Mouse (Mus musculus) left cerebral cortex, postnatal 36 days (tissue): ENCODE measurements around the gene Gprc5a. TPM values are rescaled to one million over a fixed set of nuclear protein-coding genes. Genes with fewer than 3 reads are reported as not detected.
A peak's percentile ranks its signal among the peaks of the same experiment; 100 is the strongest.

Experiments used
- DNase-seq, 2 experiments: peaks; one replicate each; pipeline ENCODE4 v3.0.0; 2021 to 2022; ENCODE audit warnings: low spot score in 2 of 2, mixed read lengths in 1 of 2
- intact Hi-C: fragments of 180-260 bp; cut with DNase I; formaldehyde crosslinking; loops from one replicate; pipeline ENCODE4 v1.15.1; 2025
- total RNA-seq, 2 experiments: library from RNA; stranded (reverse); gene quantifications; 2 replicates each; pipeline ENCODE4 v1.2.3; 2021

Gene Gprc5a
- total RNA-seq, 2 experiments from 2014 or later: 0.30 to 0.43 TPM

DNA sequence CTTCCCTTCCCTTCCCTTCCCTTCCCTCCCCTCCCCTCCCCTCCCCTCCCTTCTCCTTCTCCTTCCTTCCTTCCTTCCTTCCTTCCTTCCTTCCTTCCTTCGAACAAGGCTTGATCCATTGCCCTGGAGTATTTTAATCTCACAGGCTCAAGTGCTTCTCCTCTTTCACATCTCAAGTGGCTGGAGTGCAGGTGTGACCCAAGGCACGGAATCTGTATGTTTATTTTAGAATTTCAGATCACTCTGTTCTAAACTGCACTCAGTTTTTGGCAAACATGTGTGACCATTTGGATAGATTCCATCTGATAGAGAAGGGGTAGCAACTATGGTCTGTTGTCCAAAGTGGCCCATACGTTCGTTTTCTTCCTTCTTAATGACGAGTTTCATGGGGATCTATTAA lies 2.8 kb downstream of the Gprc5a start:
- intact Hi-C loops: no loop called here
- no peak for DNase-seq

DNA sequence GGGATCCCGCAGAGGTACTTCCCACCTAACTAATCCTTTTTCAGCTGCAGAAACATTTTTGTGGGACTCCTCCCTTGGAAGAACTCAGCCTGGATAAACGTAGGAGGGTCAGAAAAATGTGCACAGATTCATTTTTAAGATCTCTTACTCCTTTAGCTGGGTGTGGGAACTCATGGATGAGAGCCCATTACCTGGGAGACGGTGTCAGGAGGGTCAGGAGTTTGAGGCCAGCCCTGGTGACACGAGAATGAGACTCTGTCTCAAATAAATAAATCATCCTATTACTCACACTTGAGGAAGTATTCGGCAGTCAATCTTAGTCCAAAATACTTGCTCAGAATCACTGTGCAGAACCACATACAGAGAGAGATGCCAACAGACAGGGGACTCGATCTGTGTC lies 4.4 kb downstream of the Gprc5a start:
- intact Hi-C loops: no loop called here
- no peak for DNase-seq

DNA sequence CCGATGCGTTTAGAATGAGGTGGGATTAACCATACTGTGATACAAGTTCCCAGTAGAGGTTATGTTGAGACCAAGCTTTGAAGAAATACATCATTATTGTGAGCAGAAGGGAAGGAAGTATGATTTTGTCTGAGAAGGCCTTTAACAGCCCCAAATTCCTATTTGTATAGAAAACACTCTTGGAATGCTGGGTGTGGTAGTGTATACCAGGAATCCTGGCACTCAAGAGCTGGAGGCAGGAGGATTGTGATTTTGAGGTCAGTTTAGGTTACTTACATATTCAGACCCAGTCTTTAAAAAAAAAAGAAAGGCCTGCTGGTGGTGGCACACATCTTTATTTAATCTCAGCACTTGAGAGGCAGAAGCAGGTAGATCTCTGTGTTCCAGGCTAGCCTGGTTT lies 4.9 kb downstream of the Gprc5a start:
- no peak for DNase-seq

DNA sequence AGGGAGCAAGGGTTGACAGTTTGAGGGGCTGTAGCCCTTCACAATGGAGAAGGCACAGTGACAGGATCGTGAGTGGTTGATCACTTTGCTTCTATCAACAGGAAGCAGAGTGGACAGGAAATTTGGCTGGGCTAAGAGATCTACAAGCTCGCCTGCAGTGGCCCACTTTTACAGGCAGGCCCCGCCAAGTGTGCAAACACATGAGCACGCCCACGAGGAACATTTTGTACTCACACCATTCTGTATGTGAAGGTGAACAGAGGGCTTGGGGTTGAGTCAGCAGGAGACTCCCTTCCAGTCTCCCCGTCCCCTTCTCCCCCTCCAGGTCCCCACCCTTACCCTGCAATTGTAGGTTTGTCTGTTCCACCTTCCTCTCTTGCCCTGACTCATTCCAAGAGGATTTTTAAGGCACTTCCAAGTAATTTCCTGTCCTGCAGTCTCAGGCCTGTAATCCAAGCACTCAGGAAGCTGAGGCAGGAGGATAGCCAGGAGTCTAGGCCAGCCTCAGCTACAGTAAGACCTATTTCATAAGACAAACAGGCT lies 9.0 kb downstream of the Gprc5a start:
- intact Hi-C loops: no loop called here
- no peak for DNase-seq

More for the DNA sequence above, 4.9 kb downstream of the Gprc5a start:
- intact Hi-C loops: no loop called here

DNA sequence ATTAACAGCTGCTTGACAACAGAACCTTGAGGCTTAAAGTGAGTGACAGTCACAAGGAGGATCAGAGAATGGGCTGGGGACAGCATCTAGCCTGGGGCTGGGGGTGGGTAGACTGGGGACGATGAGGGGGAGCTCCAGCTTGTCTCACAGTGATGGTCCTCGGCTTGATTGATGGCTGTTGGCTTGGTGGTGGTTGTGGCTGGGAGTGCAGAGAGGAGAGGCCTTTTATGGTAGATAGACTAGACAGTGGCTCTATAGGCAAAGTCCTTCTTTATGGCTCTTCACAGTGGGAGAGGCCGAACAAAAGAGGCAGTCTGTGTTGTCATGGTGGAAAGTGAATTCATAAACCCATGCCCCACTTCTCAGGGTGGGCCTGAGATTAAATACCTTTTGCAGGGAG lies 10.8 kb downstream of the Gprc5a start:
- DNase-seq: no peak
- intact Hi-C loops: no loop called here

DNA sequence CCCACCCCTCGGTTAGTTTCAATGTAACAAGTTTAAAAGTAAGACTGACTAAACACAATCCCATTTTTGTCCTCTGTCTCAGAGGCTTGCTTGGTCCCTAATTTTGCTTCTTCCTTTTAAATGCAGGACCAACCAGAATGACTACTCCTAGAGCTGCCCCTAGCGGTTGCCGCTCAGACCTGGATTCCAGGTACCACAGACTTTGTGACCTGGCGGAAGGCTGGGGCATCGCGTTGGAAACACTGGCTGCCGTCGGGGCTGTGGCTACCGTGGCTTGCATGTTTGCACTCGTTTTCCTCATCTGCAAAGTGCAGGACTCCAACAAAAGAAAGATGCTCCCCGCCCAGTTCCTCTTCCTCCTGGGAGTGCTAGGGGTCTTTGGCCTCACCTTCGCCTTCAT lies 13.0 kb downstream of the Gprc5a start:
- intact Hi-C loops: no loop called here
- no peak for DNase-seq

DNA sequence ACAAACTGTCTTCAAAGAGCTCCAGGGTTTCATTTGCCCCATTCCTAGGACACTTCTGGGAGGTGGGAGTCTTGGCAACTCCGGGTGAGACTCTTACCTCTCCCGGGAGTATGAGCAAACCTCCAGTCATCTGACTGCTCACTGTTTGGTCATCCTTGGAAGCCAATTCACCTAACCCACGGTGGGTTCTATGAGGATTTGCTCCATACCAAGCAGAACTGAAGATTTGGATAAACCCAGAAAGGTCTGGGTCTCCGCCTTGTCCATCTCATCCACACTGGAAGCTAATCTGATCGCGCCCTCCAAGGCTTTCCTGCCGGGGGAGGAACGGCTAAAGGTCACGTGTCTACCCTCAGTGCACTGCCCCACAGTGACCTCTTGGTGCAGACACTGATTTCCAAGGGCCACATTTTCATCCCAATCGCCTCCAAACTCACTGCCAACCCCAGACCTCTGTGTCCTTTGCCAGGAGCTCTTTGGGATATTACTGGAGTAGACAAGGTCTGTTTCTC lies 18.6 kb downstream of the Gprc5a start:
- intact Hi-C loops: no loop called here
- DNase-seq: no peak

DNA sequence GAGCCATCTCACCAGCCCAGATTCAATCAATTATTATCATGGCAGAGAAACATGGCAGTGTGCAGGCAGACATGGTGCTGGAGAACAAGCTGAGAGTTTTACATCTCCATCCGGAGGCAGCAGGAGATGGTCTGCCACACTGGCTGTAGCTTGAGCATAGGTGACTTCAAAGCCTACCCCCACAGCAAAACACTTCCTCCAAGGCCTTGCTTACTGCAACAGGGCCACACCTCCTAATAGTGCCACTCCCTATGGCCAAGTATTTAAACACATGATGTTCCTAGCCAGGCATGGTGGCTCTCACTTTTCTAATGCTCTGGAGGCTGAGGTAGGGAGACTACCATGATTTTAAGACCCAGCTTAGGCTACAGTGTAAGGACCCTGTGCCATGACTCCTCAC lies 20.3 kb downstream of the Gprc5a start:
- intact Hi-C loops: loop anchor here (5.0 kb wide), 3 partner anchors 162 to 317 kb away; no protein-coding TSS in a partner anchor
- no peak for DNase-seq

DNA sequence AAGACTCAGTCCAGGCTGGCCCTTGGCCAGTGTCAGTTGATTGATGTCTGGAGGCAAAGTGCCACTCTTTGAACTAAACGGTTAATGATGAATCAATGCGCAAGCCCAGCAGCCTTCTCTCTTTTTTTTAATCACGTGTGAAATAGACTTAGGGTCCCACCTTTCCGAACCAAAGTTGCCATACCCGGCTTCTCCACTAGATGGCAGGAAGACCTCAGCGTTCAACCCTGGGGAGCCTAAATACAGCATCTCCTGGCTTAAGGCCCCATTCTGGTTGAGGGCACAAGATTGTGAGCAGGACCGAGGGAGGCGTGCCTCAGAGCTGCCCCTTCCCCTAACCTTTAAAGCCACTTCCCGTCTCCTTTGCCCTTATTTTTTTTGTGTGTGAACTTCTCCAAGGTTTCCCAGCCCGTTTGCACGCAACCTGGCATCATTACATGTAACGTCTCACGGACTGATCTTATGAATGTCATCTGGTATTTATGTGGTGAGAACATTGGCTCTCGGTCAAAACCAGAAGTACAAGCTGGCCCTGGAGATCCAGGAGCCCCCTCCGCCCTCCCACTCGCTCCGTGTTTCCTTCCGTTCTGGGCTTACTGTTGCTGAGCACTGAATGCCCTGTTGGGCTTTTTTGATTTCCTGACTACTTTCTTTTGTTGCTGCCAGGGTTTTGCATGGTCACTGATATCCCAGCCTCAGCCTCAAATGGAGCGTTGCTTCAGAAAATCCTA lies 22.4 kb downstream of the Gprc5a start:
- DNase-seq: peak; percentile 81 to 85
- intact Hi-C loops: loop anchor here (1.0 to 5.0 kb wide), 4 partner anchors 56 to 314 kb away; no protein-coding TSS in a partner anchor

DNA sequence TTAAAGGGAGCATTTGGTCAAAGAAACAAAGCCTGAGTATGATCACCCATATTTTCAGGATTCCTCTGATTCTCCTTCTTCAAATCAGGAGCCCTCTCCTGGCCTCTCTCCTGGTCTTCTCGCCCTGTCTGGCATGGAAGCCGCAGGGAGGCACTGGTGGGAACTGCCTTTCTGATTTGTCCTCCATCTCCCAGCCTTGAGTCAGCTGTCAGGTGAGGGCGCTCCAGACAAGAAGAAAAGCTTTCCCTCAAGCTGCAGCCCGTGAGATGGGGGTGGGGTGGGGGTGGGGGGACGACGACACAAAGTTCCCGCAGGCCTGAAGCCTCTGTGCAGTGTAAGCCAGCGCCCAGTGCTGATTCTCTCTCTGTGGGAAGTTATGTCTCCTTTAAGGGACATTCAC lies 24.3 kb downstream of the Gprc5a start:
- peak; percentile 32 to 39 for DNase-seq
- intact Hi-C loops: loop anchor here (5.0 kb wide), 3 partner anchors 158 to 313 kb away; no protein-coding TSS in a partner anchor

DNA sequence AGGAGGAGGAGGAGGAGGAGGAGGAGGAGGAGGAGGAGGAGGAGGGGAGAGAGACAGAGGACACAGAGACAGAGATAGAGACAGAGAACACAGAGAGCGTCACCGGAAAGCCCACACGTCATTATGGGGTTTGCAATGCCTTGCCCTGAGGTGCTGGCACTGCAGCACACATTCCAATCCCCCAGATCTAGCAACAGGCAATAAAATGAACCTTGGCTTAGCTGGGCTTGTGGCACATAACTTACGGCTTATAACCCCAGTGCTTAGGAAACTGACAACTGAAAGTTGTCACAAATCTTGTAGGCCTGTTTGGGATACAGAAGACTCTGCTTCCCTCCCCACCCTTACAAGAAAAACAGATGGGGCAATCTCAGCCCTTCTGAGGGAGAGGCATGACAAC lies 25.2 kb downstream of the Gprc5a start:
- DNase-seq: no peak
- intact Hi-C loops: no loop called here

DNA sequence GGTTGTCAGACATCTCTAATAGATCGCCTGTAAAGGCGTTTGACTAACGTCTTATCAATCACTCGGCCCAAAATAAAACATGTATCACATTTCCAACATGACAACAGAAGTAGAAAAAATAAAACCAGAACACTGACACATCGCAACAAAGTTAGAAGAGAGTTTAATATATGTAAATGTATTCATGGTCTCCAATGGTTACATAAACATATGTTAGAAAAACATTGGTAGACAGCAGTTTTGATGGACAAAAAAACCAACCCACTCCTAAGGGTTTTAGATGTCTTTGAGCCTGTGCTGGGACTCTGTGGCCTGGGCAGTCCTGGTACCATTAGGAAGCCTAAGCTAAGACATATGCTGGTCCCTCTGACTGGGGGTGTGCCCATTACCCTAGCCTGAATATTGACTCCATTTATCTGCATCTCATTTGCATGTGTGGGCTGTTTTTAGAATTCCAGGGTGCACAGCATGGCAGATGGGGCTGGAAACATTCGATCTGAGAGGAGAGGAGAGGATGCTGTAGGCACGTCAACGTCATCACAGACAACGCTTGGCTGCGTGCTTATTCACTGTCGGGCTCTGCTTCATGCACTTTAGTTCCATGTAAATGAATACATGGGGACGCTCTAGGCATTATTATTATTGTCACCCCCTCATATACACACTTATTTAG lies 27.5 kb downstream of the Gprc5a start:
- DNase-seq: peak; percentile 50 to 70
- intact Hi-C loops: no loop called here

DNA sequence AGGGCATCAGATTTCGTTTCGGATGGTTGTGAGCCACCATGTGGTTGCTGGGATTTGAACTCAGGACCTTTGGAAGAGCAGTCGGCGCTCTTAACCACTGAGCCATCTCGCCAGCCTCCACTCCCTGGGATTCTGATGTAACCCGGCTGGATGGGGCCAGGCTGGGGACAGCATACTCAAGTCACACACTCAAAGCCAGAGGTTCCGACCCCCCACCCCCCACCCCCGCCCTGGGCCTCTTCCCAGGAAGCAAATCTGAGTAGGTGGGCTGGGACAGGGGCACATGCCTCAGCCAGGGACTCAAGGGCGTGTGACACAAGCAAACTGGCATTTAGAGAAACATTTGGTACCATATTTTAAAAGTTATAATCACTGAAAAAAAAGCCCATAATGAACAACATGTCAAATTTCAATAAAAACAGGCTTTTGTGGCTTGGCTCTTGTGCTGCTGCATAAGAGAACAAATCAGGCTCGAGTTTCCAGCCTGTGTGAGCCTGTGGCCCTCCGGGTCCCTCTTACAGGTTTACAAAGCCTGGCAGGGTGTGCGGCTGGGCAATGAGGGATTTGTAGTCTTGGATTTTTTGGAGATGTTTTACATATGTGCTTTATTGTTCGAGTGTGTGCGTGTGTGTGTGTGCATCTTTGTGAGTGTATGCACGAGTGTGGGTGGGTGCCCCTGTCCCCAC lies 35.5 kb downstream of the Gprc5a start:
- DNase-seq: no peak
- intact Hi-C loops: no loop called here

DNA sequence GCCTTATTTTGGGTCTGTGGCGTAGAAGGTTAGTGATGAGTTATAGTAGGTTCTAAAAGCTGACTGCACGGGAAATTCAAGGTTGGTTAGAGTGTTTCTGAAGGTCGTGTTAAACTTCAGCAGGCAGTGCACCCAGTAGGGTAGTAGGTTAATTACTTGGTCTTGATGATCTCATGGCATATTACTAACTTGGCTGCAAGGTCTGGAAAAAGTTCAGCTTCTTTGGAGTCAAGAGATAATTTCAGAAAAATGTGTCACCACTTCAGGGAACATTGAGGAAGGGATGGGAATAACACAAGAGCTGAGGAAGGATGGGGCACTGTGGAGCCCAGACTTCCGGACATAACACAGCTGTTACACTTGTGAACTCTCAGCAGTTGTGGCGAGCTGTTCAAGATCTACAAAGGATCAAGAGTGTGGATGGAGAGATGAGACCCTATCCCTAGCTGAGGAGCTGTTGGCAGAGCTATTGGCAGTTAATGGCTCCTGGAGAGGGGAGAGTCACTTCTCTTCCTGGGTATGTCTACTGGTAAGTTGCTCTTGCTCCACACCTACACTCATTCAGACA lies 37.4 kb downstream of the Gprc5a start:
- no peak for DNase-seq
- intact Hi-C loops: no loop called here

DNA sequence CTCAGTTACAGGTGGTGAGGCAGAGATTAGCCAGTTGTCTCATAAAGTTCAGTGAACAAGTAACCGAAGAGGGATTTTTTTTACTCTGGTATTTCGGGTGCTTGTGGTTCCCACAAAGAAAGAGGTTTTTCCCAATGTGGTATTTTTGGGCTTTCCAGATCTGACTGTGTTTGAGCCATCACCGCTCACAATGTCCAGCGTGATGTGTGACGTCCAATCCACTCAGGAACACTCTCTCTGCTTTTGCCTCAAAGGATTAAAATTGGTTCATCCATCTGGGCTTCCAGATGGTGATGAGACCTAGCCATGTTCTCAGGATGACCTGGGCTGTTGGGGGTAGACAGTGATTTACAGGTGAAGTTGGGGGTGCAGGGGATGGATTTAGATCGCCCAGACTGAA lies 41.6 kb downstream of the Gprc5a start:
- no peak for DNase-seq
- intact Hi-C loops: no loop called here

DNA sequence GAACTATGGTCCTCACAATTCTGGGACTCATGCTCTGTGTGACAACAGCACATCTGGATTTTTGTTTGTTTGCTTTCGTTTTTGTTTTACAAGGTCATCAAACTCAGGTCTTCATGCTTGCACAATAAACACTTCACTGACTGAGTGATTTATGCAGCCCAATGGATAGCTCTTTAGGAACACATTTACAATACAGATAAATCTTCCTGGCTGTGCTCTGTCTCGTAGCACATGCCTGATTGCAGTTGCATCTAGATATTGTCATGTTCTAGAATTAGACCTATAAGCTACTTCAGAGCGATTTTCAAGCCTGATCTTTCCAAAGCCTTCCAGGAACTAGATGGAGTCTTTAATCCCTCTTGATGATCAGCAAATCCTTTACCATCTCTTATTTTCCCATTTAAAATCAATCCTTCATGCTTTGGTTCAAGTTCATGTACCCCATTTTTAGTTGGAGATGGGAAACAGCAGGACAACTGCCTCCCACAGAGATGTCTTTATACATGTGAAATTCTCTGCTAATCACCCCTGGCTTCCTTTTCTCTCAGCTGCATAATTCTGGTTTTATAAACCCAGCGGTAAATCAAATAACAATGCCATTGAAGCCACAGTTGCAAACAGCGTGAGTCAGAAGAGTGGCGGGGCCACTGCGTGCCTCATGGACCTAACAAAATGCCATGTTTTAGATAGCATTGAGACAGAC lies 47.1 kb downstream of the Gprc5a start:
- no peak for DNase-seq
- intact Hi-C loops: no loop called here

DNA sequence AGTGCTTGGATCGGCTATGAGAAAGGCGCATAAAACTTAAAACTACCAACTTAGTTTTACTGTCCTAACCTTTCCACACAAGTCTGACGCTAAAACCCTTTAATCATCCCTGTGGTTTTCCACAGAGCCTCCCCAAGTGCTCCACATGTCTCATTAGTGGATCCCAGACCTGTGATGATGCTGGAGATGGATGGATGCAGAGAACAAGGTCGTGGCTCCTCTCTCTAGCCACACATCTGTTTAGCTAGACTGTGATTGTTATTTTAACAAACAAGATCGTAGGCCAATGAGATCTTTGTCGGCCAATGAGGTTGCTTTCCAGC lies 47.6 kb downstream of the Gprc5a start:
- DNase-seq: no peak
- intact Hi-C loops: no loop called here

DNA sequence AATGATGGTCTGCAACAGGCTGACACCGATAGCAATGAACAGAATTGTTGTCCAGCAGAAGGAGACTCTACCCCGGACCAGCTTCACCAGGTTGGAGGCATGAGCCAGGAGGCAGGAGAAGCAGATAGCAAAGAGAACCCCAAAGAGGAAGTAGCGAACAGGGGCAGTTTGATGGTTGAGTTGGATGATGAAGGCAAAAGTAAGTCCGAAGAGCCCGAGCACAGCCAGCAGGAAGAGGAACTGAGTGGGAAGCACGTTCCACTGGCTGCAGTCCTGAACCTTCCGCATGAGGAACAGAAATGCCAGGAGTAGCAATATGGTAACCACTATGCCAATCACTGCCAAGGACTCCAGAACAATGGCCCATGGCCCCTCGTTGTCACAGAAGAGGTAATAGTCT lies 51.0 kb downstream of the Gprc5a start:
- intact Hi-C loops: no loop called here
- DNase-seq: no peak

DNA sequence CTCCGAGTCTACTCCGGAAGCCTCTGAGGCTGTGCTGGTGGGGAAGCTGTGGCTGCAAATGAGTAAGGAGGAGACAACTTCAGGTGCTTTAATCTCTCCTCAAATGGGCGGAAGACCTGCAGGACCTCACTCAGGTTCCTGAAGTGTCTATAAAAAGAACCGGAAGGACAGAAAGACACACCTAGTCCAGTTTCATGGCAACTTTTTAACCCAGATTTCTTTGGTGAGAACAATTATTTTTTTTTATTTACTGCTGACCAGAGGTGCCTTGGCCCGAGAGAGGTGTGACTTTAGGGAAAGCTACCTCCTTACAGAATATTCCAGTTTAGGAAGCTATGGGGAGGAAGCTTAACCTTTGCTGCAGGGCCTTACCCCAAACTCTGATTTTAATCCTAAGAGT lies 52.7 kb downstream of the Gprc5a start, which contains the start of gene Gprc5d:
Gene Gprc5d (minus strand): TSS at position 101 of the 400 bp plus-strand sequence.
- DNase-seq: no peak
- intact Hi-C loops: no loop called here
